Mouse (Mus musculus): ENCODE measurements around the gene Ankra2.

Gene Ankra2

GRCm38 (mm10) chr13:98262636-98263457 is at the start of gene Ankra2, which contains the start of gene Utp15:
TSS of gene Ankra2 (plus strand) at chr13:98263074.
TSS of gene Utp15 (minus strand) at chr13:98263041.
- in situ Hi-C loops (cut with MboI; ENCODE audit: low pct_unique_long_range_greater_than_20kb in 1 of 2, low sequenced_read_pairs in 2 of 2, unreplicated experiment in 1 of 2) = no loop called here

GRCm38 (mm10) chr13:98222848-98223247 is 40.0 kb upstream of the Ankra2 start:
- in situ Hi-C loops (cut with MboI; ENCODE audit: low pct_unique_long_range_greater_than_20kb in 1 of 2, low sequenced_read_pairs in 2 of 2, unreplicated experiment in 1 of 2) = no loop called here

GRCm38 (mm10) chr13:98226225-98226624 is 36.6 kb upstream of the Ankra2 start:
- in situ Hi-C loops (cut with MboI; ENCODE audit: low pct_unique_long_range_greater_than_20kb in 1 of 2, low sequenced_read_pairs in 2 of 2, unreplicated experiment in 1 of 2) = no loop called here

GRCm38 (mm10) chr13:98230511-98230910 is 32.4 kb upstream of the Ankra2 start:
- in situ Hi-C loops (cut with MboI; ENCODE audit: low pct_unique_long_range_greater_than_20kb in 1 of 2, low sequenced_read_pairs in 2 of 2, unreplicated experiment in 1 of 2) = loop anchor here (5.0 to 10.0 kb wide), 2 partner anchors 193 to 196 kb away; no protein-coding TSS in a partner anchor

- in situ Hi-C loops (cut with MboI; ENCODE audit: low pct_unique_long_range_greater_than_20kb in 1 of 2, low sequenced_read_pairs in 2 of 2, unreplicated experiment in 1 of 2) = loop anchor here in 1 of 2 experiments (10.0 kb wide), 1 partner anchor 201 kb away; no protein-coding TSS in a partner anchor
These were observed 27.4 kb upstream of the Ankra2 start for GRCm38 (mm10) chr13:98235451-98235850.

GRCm38 (mm10) chr13:98239978-98240641 is 22.8 kb upstream of the Ankra2 start:
- in situ Hi-C loops (cut with MboI; ENCODE audit: low pct_unique_long_range_greater_than_20kb in 1 of 2, low sequenced_read_pairs in 2 of 2, unreplicated experiment in 1 of 2) = loop anchor here in 1 of 2 experiments (10.0 kb wide), 1 partner anchor 205 kb away; no protein-coding TSS in a partner anchor

- in situ Hi-C loops (cut with MboI; ENCODE audit: low pct_unique_long_range_greater_than_20kb in 1 of 2, low sequenced_read_pairs in 2 of 2, unreplicated experiment in 1 of 2) = no loop called here
These were observed 21.2 kb upstream of the Ankra2 start for GRCm38 (mm10) chr13:98241531-98242282.

GRCm38 (mm10) chr13:98244571-98245350 is 18.1 kb upstream of the Ankra2 start:
- in situ Hi-C loops (cut with MboI; ENCODE audit: low pct_unique_long_range_greater_than_20kb in 1 of 2, low sequenced_read_pairs in 2 of 2, unreplicated experiment in 1 of 2) = no loop called here

GRCm38 (mm10) chr13:98245386-98245785 is 17.5 kb upstream of the Ankra2 start:
- in situ Hi-C loops (cut with MboI; ENCODE audit: low pct_unique_long_range_greater_than_20kb in 1 of 2, low sequenced_read_pairs in 2 of 2, unreplicated experiment in 1 of 2) = no loop called here

GRCm38 (mm10) chr13:98249594-98249993 is 13.3 kb upstream of the Ankra2 start:
- in situ Hi-C loops (cut with MboI; ENCODE audit: low pct_unique_long_range_greater_than_20kb in 1 of 2, low sequenced_read_pairs in 2 of 2, unreplicated experiment in 1 of 2) = no loop called here

- in situ Hi-C loops (cut with MboI; ENCODE audit: low pct_unique_long_range_greater_than_20kb in 1 of 2, low sequenced_read_pairs in 2 of 2, unreplicated experiment in 1 of 2) = no loop called here
These were observed 8.0 kb upstream of the Ankra2 start for GRCm38 (mm10) chr13:98254921-98255320.

GRCm38 (mm10) chr13:98263458-98263987 is 649 bp downstream of the Ankra2 start:
- in situ Hi-C loops (cut with MboI; ENCODE audit: low pct_unique_long_range_greater_than_20kb in 1 of 2, low sequenced_read_pairs in 2 of 2, unreplicated experiment in 1 of 2) = no loop called here

GRCm38 (mm10) chr13:98264111-98264510 is 1.2 kb downstream of the Ankra2 start:
- in situ Hi-C loops (cut with MboI; ENCODE audit: low pct_unique_long_range_greater_than_20kb in 1 of 2, low sequenced_read_pairs in 2 of 2, unreplicated experiment in 1 of 2) = no loop called here

- in situ Hi-C loops (cut with MboI; ENCODE audit: low pct_unique_long_range_greater_than_20kb in 1 of 2, low sequenced_read_pairs in 2 of 2, unreplicated experiment in 1 of 2) = no loop called here
These were observed 11.1 kb downstream of the Ankra2 start for GRCm38 (mm10) chr13:98274023-98274422.

- in situ Hi-C loops (cut with MboI; ENCODE audit: low pct_unique_long_range_greater_than_20kb in 1 of 2, low sequenced_read_pairs in 2 of 2, unreplicated experiment in 1 of 2) = no loop called here
These were observed 12.8 kb downstream of the Ankra2 start for GRCm38 (mm10) chr13:98275646-98276045.

- in situ Hi-C loops (cut with MboI; ENCODE audit: low pct_unique_long_range_greater_than_20kb in 1 of 2, low sequenced_read_pairs in 2 of 2, unreplicated experiment in 1 of 2) = no loop called here
These were observed 13.4 kb downstream of the Ankra2 start for GRCm38 (mm10) chr13:98276253-98276652.

- in situ Hi-C loops (cut with MboI; ENCODE audit: low pct_unique_long_range_greater_than_20kb in 1 of 2, low sequenced_read_pairs in 2 of 2, unreplicated experiment in 1 of 2) = no loop called here
These were observed 14.6 kb downstream of the Ankra2 start for GRCm38 (mm10) chr13:98277501-98277900.

- in situ Hi-C loops (cut with MboI; ENCODE audit: low pct_unique_long_range_greater_than_20kb in 1 of 2, low sequenced_read_pairs in 2 of 2, unreplicated experiment in 1 of 2) = no loop called here
These were observed 16.8 kb downstream of the Ankra2 start, which contains the start of gene Gm21976 for GRCm38 (mm10) chr13:98279686-98280085. TSS of gene Gm21976 (plus strand) at chr13:98279887.
